Mouse (Mus musculus) hindbrain, embryonic 10.5 days (tissue): ENCODE data around the gene Icosl. TPM values are rescaled to one million over a fixed set of nuclear protein-coding genes. Genes with fewer than 3 reads are reported as not detected.

ENCODE experiments used
- DNase-seq: peaks from one replicate; pipeline ENCODE4 v3.0.0-alpha.2; 2017; ENCODE audit warnings: low spot score
- H3K27ac ChIP-seq: fragments of 300-500 bp; sonication (generic); 2 replicates; pipeline ENCODE4 v1.5.1; 2016; ENCODE audit warnings: mild to moderate bottlenecking, moderate library complexity
- H3K27me3 ChIP-seq: fragments of 300-500 bp; sonication (generic); 2 replicates; pipeline ENCODE4 v1.6.1; 2016; ENCODE audit warnings: mild to moderate bottlenecking; ENCODE audit not compliant: poor library complexity, insufficient read depth, severe bottlenecking
- H3K36me3 ChIP-seq: fragments of 300-500 bp; sonication (generic); 2 replicates; pipeline ENCODE4 v1.6.1; 2016; ENCODE audit warnings: mild to moderate bottlenecking, moderate library complexity
- H3K4me1 ChIP-seq: fragments of 300-500 bp; sonication (generic); replicated peaks from 2 replicates; pipeline ENCODE4 v1.6.1; 2016; ENCODE audit warnings: mild to moderate bottlenecking
- H3K4me3 ChIP-seq: fragments of 300-500 bp; sonication (generic); 2 replicates; pipeline ENCODE4 v1.5.1; 2016; ENCODE audit warnings: mild to moderate bottlenecking, moderate library complexity
- H3K9me3 ChIP-seq: fragments of 300-500 bp; sonication (generic); 2 replicates; pipeline ENCODE4 v1.6.1; 2016; ENCODE audit warnings: mild to moderate bottlenecking, moderate library complexity
- WGBS: fragments of 180-500 bp; shearing (Covaris S2); methylation state at CpG from one replicate; pipeline ENCODE4 v1.1.7; 2016; 5-methylcytosine and 5-hydroxymethylcytosine counted together
- polyA plus RNA-seq: library from polyadenylated mRNA; unstranded; fragments of >200 nt; fragmentation: Nextera tagmentation; extraction: Ambion mirVana; gene quantifications from 2 replicates; pipeline ENCODE4 v1.2.1, GENCODE M21; 2016

Gene Icosl
- polyA plus RNA-seq, 1 experiment from 2014 or later, result 2.2 TPM

DNA sequence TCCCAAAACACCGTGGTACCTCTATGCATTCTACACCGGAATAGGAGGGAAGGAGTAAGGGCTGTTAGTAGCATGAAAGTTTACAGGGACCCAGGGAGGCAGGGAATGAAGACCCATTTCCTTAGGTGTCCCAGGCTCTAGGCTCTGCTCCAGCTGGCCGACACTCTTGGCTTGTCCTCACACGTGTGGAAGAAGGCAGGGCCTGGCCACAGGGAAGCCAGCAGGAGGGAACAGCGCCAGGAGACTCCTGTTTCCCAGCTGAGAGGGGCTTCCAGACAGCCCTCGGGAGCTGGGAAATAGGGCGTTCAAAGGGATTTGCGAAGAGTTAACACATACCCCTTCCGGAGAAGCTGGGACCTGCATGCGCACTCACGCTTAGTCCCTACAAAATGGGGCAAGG is 60.3 kb downstream of the Icosl start:
- H3K9me3 ChIP-seq, result no peaks in the 10 kb centered on the region
- no peak overlapping the region for H3K27ac ChIP-seq
- no peaks in the 10 kb centered on the region for H3K27me3 ChIP-seq
- no peak overlapping the region for H3K4me3 ChIP-seq
- WGBS, result 57% methylated on average over 11 of the region's 11 CpGs
- H3K4me1 ChIP-seq, result peaks cover 2% of the 10 kb centered on the region
- no peaks in the 10 kb centered on the region for H3K36me3 ChIP-seq
- no peak for DNase-seq

DNA sequence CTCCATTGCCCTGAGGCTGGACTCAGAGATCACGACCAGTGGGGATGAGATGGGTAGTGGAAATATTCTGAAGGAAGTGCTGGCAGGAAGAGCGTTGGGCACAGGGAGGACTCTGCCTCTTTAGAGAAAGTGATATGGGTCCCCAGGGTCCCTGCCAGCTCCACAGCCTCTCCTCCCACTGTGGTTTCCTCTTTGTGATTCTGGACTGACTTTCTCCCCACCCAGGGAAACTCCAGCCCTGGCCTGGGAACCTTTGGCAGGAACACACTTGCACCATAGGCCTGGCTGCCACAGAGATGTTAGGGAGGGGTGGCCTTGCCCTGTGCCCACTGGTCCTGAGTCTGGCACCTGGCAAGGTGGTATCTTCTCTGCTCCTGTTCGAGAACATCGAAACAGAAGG is 60.9 kb downstream of the Icosl start:
- Histone ChIP-seq H3K4me1 (peaks cover 7% of the 10 kb centered on the region), H3K36me3 (no peaks in the 10 kb centered on the region), H3K4me3 (no peak overlapping the region), H3K27me3 (no peaks in the 10 kb centered on the region), H3K9me3 (no peaks in the 10 kb centered on the region), H3K27ac (no peak overlapping the region)
- DNase-seq, result no peak
- 79% methylated on average over 4 of the region's 4 CpGs for WGBS

Other genes starting within 250 kb of the Icosl start
- not detected in 2 replicates for gene Krtap10-4, start 242.2 kb upstream of the Icosl start, polyA plus RNA-seq
- gene Krtap10-10, start 233.4 kb upstream of the Icosl start, polyA plus RNA-seq, result not detected in 2 replicates
- not detected in 2 replicates for gene Gm36176, start 222.5 kb upstream of the Icosl start, polyA plus RNA-seq
- not detected in 2 replicates for gene Gm10318, start 216.4 kb upstream of the Icosl start, polyA plus RNA-seq
- gene Gm3285, start 207.3 kb upstream of the Icosl start, polyA plus RNA-seq, result not detected in 2 replicates
- gene Lrrc3, start 166.8 kb upstream of the Icosl start, polyA plus RNA-seq, result 2.6 and 4.1 TPM in 2 replicates
- gene Trpm2, start 98.7 kb upstream of the Icosl start, polyA plus RNA-seq, result 0.88 and 1.2 TPM in 2 replicates
- 40.7 and 42.9 TPM in 2 replicates for gene 1810043G02Rik, start 90.8 kb upstream of the Icosl start, polyA plus RNA-seq
- 187 and 243 TPM in 2 replicates for gene Pfkl, start 59.2 kb upstream of the Icosl start, polyA plus RNA-seq
- not detected in 2 replicates for gene Dnmt3l, start 27.4 kb upstream of the Icosl start, polyA plus RNA-seq
- 0.36 TPM in 1 of 2 replicates, not detected in the other for gene Aire, start 25.7 kb upstream of the Icosl start, polyA plus RNA-seq
- 17.1 and 28.7 TPM in 2 replicates for gene D10Jhu81e, start 100.5 kb downstream of the Icosl start, polyA plus RNA-seq
- gene Pwp2, start 115.8 kb downstream of the Icosl start, polyA plus RNA-seq, result 23.3 and 27.0 TPM in 2 replicates
- 10.4 and 11.5 TPM in 2 replicates for gene Trappc10, start 175.3 kb downstream of the Icosl start, polyA plus RNA-seq